Mouse (Mus musculus) midbrain, embryonic 15.5 days (tissue): ENCODE results near the gene Fam180a. TPM values are rescaled to one million over a fixed set of nuclear protein-coding genes. Genes with fewer than 3 reads are reported as not detected.

Source experiments
- ATAC-seq: fragments of 200-750 bp; cut with Nextera tagmentation; replicated peaks from 2 replicates; pipeline ENCODE4 v1.8.0; 2017; ENCODE audit warnings: moderate TSS enrichment
- H3K27ac ChIP-seq: fragments of 300-500 bp; sonication (generic); 2 replicates; pipeline ENCODE4 v1.5.1; 2015; ENCODE audit warnings: mild to moderate bottlenecking, inconsistent platforms
- H3K27me3 ChIP-seq: fragments of 300-500 bp; sonication (generic); replicated peaks from 2 replicates; pipeline ENCODE4 v1.6.1; 2015; ENCODE audit warnings: inconsistent platforms
- H3K36me3 ChIP-seq: fragments of 300-500 bp; sonication (generic); replicated peaks from 2 replicates; pipeline ENCODE4 v1.6.1; 2015; ENCODE audit warnings: inconsistent platforms
- H3K4me1 ChIP-seq: fragments of 300-500 bp; sonication (generic); 2 replicates; pipeline ENCODE4 v1.6.1; 2015; ENCODE audit warnings: inconsistent platforms
- H3K4me2 ChIP-seq: fragments of 300-500 bp; sonication (generic); 2 replicates; pipeline ENCODE4 v1.6.1; 2015; ENCODE audit warnings: inconsistent platforms, mild to moderate bottlenecking, moderate library complexity
- H3K4me3 ChIP-seq: fragments of 300-500 bp; sonication (generic); 2 replicates; pipeline ENCODE4 v1.5.1; 2015; ENCODE audit warnings: mild to moderate bottlenecking, inconsistent platforms
- H3K9ac ChIP-seq: fragments of 300-500 bp; sonication (generic); 2 replicates; pipeline ENCODE4 v1.6.1; 2015; ENCODE audit warnings: mild to moderate bottlenecking, inconsistent platforms
- H3K9me3 ChIP-seq: fragments of 300-500 bp; sonication (generic); 2 replicates; pipeline ENCODE4 v1.6.1; 2016; ENCODE audit warnings: inconsistent platforms
- WGBS: fragments of 180-500 bp; shearing (Covaris S2); methylation state at CpG from one replicate; pipeline ENCODE4 v1.1.7; 2015; ENCODE audit warnings: mixed read lengths; 5-methylcytosine and 5-hydroxymethylcytosine counted together
- polyA plus RNA-seq: library from polyadenylated mRNA; unstranded; fragments of >200 nt; fragmentation: Nextera tagmentation; extraction: Ambion mirVana; gene quantifications from 2 replicates; pipeline ENCODE4 v1.2.1, GENCODE M21; 2015

Gene Fam180a
- polyA plus RNA-seq, 1 experiment from 2014 or later: 1.7 TPM

- WGBS: 86% methylated on average over 11 of the region's 11 CpGs
- Histone ChIP-seq H3K36me3 (no peaks in the 10 kb centered on the region), H3K4me3 (no peak overlapping the region), H3K4me2 (no peak overlapping the region), H3K9ac (no peak overlapping the region), H3K27me3 (no peaks in the 10 kb centered on the region), H3K27ac (no peak overlapping the region), H3K9me3 (no peaks in the 10 kb centered on the region), H3K4me1 (no peaks in the 10 kb centered on the region)
- ATAC-seq: no peak
Measured at GRCm38 (mm10) chr6:35273391-35274082, 52.4 kb downstream of the Fam180a start.

GRCm38 (mm10) chr6:35271868-35272765 is 53.8 kb downstream of the Fam180a start:
- H3K36me3 ChIP-seq: no peaks in the 10 kb centered on the region
- H3K4me1 ChIP-seq: no peaks in the 10 kb centered on the region
- 87% methylated on average over 20 of the region's 20 CpGs for WGBS
- H3K4me2 ChIP-seq: no peak overlapping the region
- H3K27me3 ChIP-seq: no peaks in the 10 kb centered on the region
- no peak overlapping the region for H3K27ac ChIP-seq
- no peak for ATAC-seq
- H3K9me3 ChIP-seq: no peaks in the 10 kb centered on the region
- no peak overlapping the region for H3K4me3 ChIP-seq
- no peak overlapping the region for H3K9ac ChIP-seq

- WGBS: 79% methylated on average over 12 of the region's 12 CpGs
- no peaks in the 10 kb centered on the region for H3K36me3 ChIP-seq
- H3K4me2 ChIP-seq: no peak overlapping the region
- no peaks in the 10 kb centered on the region for H3K4me1 ChIP-seq
- ATAC-seq: 0 out of 2 replicates have a peak, but pooled peaks have one; percentile 20
- no peak overlapping the region for H3K27ac ChIP-seq
- no peaks in the 10 kb centered on the region for H3K9me3 ChIP-seq
- no peak overlapping the region for H3K4me3 ChIP-seq
- no peaks in the 10 kb centered on the region for H3K27me3 ChIP-seq
- no peak overlapping the region for H3K9ac ChIP-seq
Measured at GRCm38 (mm10) chr6:35271094-35271855, 54.7 kb downstream of the Fam180a start.

GRCm38 (mm10) chr6:35269643-35270042 is 56.3 kb downstream of the Fam180a start:
- no peak overlapping the region for H3K27ac ChIP-seq
- no peaks in the 10 kb centered on the region for H3K27me3 ChIP-seq
- H3K36me3 ChIP-seq: no peaks in the 10 kb centered on the region
- no peak overlapping the region for H3K9ac ChIP-seq
- WGBS: 84% methylated on average over 13 of the region's 13 CpGs
- H3K4me3 ChIP-seq: no peak overlapping the region
- ATAC-seq: no peak
- H3K4me2 ChIP-seq: no peak overlapping the region
- H3K9me3 ChIP-seq: no peaks in the 10 kb centered on the region
- H3K4me1 ChIP-seq: no peaks in the 10 kb centered on the region

GRCm38 (mm10) chr6:35268711-35269110 is 57.2 kb downstream of the Fam180a start:
- H3K4me3 ChIP-seq: no peak overlapping the region

GRCm38 (mm10) chr6:35265580-35266278 is 60.2 kb downstream of the Fam180a start:
- no peaks in the 10 kb centered on the region for H3K4me1 ChIP-seq
- ATAC-seq: no peak

More at GRCm38 (mm10) chr6:35268711-35269110, 57.2 kb downstream of the Fam180a start:
- Histone ChIP-seq H3K36me3 (0 out of 2 replicates have a peak, but pooled peaks cover 1% of the 10 kb centered on the region), H3K27me3 (no peaks in the 10 kb centered on the region), H3K9ac (no peak overlapping the region), H3K9me3 (no peaks in the 10 kb centered on the region), H3K4me1 (no peaks in the 10 kb centered on the region), H3K4me2 (no peak overlapping the region), H3K27ac (no peak overlapping the region)
- no peak for ATAC-seq
- 96% methylated on average over 13 of the region's 13 CpGs for WGBS

More at GRCm38 (mm10) chr6:35265580-35266278, 60.2 kb downstream of the Fam180a start:
- no peak overlapping the region for H3K4me3 ChIP-seq
- no peak overlapping the region for H3K4me2 ChIP-seq
- no peak overlapping the region for H3K9ac ChIP-seq
- H3K27me3 ChIP-seq: no peaks in the 10 kb centered on the region
- H3K36me3 ChIP-seq: 0 out of 2 replicates have a peak, but pooled peaks cover 3% of the 10 kb centered on the region
- 90% methylated on average over 15 of the region's 15 CpGs for WGBS
- H3K9me3 ChIP-seq: no peaks in the 10 kb centered on the region
- no peak overlapping the region for H3K27ac ChIP-seq

Other genes starting within 250 kb of the Fam180a start
- 34.7 and 35.2 TPM in 2 replicates for gene Cnot4, start 192.4 kb downstream of the Fam180a start, polyA plus RNA-seq
- gene Nup205, start 148.7 kb downstream of the Fam180a start, polyA plus RNA-seq: 23.1 and 23.6 TPM in 2 replicates
- gene Slc13a4, start 18.0 kb downstream of the Fam180a start, polyA plus RNA-seq: 11.2 and 11.6 TPM in 2 replicates
- 207 and 212 TPM in 2 replicates for gene Mtpn, start 213.7 kb upstream of the Fam180a start, polyA plus RNA-seq